Mouse (Mus musculus): Measurements from ENCODE around the gene Bud23. TPM values are rescaled to one million over a fixed set of nuclear protein-coding genes. Genes with fewer than 3 reads are reported as not detected.

The Bud23 gene
- total and polyA plus RNA-seq, 2 experiments from 2014 or later: 69.6 to 72.1 TPM

DNA sequence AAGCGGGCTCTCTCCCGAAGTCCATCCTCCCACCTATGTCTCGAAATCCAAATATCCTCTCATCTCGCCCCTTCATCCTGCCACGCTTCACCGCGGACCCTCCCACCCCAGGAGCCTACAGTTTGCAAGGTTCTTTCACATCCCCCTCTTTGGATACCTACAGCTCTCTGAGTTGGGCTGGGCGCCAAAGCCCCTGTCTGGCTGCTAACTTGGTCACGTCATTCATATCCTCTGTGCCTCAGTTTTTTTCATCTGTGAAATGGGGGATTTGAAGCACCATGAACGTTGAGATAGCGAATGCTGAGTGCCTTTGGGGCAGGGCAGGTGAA lies 13.7 kb upstream of the Bud23 start:
- no peak for DNase-seq
- WGBS: 1% methylated on average over 11 of the region's 11 CpGs
- Histone ChIP-seq H3K4me2 (ENCODE audit: low read depth) (peak overlapping the region; percentile 66), H3K9me3 (ENCODE audit: low read length) (no peaks in the 10 kb centered on the region), H3K36me3 (ENCODE audit: insufficient read depth) (peaks cover 18% of the 10 kb centered on the region), H3K27ac (ENCODE audit: low read depth, low read length) (peak overlapping the region; percentile 93; the same call in 1 of the 2 replicates), H3K4me1 (ENCODE audit: insufficient read depth) (peaks cover 5% of the 10 kb centered on the region; the same call in 1 of the 2 replicates), H3K4me3 (ENCODE audit: low read depth, low read length) (peak overlapping the region; percentile 97), H3K27me3 (ENCODE audit: insufficient read depth, low read length) (no peaks in the 10 kb centered on the region), H3K9ac (peak overlapping the region; percentile 98)
- ATAC-seq: no peak; the same call in none of the 2 replicates
- TF ChIP-seq CTCF (IDR thresholded peaks at IDR 0.05; ENCODE audit: low read depth): no peak

- H3K27me3 ChIP-seq (ENCODE audit: insufficient read depth, low read length): no peaks in the 10 kb centered on the region
- DNase-seq (peak; percentile 95), ATAC-seq (peak; percentile 89)
- peak; percentile 85 for TF ChIP-seq CTCF (IDR thresholded peaks at IDR 0.05; ENCODE audit: low read depth)
- peak within 1 kb of the TSS; percentile 93 for H3K27ac ChIP-seq (ENCODE audit: low read depth, low read length)
- H3K4me3 ChIP-seq (ENCODE audit: low read depth, low read length): peak within 1 kb of the TSS; percentile 97
- peak within 1 kb of the TSS; percentile 66 for H3K4me2 ChIP-seq (ENCODE audit: low read depth)
- no peaks in the 10 kb centered on the region for H3K9me3 ChIP-seq (ENCODE audit: low read length)
- peaks cover 23% of the 10 kb centered on the region for H3K36me3 ChIP-seq (ENCODE audit: insufficient read depth)
- peaks cover 5% of the 10 kb centered on the region; the same call in 1 of the 2 replicates for H3K4me1 ChIP-seq (ENCODE audit: insufficient read depth)
- peak within 1 kb of the TSS; percentile 98 for H3K9ac ChIP-seq
- 1% methylated on average over 64 of the region's 83 CpGs for WGBS
Measured at GRCm38 (mm10) chr5:135077564-135078481, 13.1 kb upstream of the Bud23 start, which contains the start of gene Vps37d. Vps37d (minus strand) TSS chr5:135078266.

DNA sequence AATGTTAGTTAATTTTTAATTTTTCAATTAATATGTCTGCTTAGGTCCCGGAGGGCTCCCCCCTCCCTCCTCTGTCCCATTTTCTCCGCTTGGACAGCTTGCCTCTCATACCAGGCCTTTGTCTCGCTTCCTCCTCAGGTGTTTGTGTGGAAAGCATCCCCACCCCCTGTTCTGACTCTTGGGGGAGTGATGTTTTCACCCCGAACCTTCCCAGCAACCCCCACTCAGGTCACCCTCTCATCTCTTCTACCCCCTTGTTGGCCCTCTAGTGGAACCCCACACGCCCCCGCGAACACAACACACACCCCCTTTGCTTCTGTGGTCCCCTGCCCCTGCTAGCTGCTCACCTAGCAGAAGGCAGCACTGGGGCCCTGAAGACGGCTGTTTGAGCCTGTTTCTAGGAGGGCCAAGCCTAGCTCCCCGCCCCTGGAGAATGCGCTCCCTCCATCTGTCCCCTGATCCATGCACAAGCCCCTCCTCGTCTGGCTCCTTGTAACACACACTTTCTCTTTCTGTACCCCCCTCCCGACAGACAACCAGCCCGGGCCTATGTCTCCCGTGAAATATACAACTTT lies 12.3 kb upstream of the Bud23 start:
- H3K9ac ChIP-seq: peak overlapping the region; percentile 98
- H3K9me3 ChIP-seq (ENCODE audit: low read length): no peaks in the 10 kb centered on the region
- no peaks in the 10 kb centered on the region for H3K27me3 ChIP-seq (ENCODE audit: insufficient read depth, low read length)
- ATAC-seq: peak; percentile 72
- peak overlapping the region; percentile 97 for H3K4me3 ChIP-seq (ENCODE audit: low read depth, low read length)
- H3K4me1 ChIP-seq (ENCODE audit: insufficient read depth): peaks cover 5% of the 10 kb centered on the region; the same call in 1 of the 2 replicates
- H3K4me2 ChIP-seq (ENCODE audit: low read depth): peak overlapping the region; percentile 66
- H3K27ac ChIP-seq (ENCODE audit: low read depth, low read length): peak overlapping the region; percentile 93
- no peak for TF ChIP-seq CTCF (IDR thresholded peaks at IDR 0.05; ENCODE audit: low read depth)
- WGBS: 9% methylated on average over 14 of the region's 14 CpGs
- H3K36me3 ChIP-seq (ENCODE audit: insufficient read depth): peaks cover 31% of the 10 kb centered on the region
- peak; percentile 75 for DNase-seq

DNA sequence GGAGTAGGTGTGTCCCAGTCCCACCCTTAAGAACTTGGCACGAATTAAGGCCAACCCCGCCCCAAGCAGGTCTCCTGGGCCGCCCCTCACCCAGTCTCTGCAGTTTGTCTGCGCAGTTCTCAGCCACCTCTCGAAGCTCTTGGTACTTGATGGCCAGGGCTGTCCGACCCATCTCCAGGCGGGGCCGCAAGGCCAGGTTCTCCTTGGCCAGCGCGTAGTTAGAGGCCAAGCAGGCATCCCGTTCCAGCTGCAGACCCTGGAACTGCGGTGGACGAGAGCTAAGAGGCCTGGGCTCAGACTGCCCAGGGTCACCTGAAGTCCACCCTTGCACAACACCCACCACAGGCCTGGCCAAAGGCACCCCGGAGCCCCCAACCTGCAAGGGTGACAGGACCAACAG lies 11.6 kb upstream of the Bud23 start:
- no peaks in the 10 kb centered on the region for H3K27me3 ChIP-seq (ENCODE audit: insufficient read depth, low read length)
- H3K27ac ChIP-seq (ENCODE audit: low read depth, low read length): no peak overlapping the region
- H3K9ac ChIP-seq: no peak overlapping the region

DNA sequence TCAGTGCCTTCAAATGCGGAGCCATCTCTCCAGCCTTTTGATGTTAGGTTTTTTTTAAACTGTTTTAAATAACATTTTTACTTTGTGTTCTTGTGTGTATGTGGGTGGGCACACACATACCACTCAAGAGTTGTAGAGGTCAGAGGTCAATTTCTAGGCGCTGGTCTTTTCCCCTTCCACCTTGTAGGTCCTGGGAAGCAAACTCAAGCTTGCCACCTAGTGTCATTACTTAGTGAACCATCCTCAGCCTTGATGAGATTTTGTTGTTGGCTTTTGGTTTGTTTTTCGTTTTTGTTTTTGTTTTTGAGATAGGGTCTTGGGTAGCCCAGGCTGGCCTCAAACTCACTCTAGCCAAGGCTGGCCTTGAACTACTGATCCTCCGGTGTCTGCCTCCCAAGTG lies 10.9 kb upstream of the Bud23 start:
- Histone ChIP-seq H3K27ac (ENCODE audit: low read depth, low read length) (no peak overlapping the region), H3K4me1 (ENCODE audit: insufficient read depth) (peaks cover 5% of the 10 kb centered on the region; the same call in 1 of the 2 replicates), H3K9ac (no peak overlapping the region), H3K4me2 (ENCODE audit: low read depth) (no peak overlapping the region), H3K4me3 (ENCODE audit: low read depth, low read length) (no peak overlapping the region), H3K9me3 (ENCODE audit: low read length) (no peaks in the 10 kb centered on the region), H3K36me3 (ENCODE audit: insufficient read depth) (peaks cover 39% of the 10 kb centered on the region), H3K27me3 (ENCODE audit: insufficient read depth, low read length) (no peaks in the 10 kb centered on the region)
- peak; percentile 44 for TF ChIP-seq CTCF (IDR thresholded peaks at IDR 0.05; ENCODE audit: low read depth)
- DNase-seq (no peak), ATAC-seq (no peak)
- WGBS: 69% methylated on average over 4 of the region's 4 CpGs

More for the DNA sequence above, 11.6 kb upstream of the Bud23 start:
- ATAC-seq (no peak), DNase-seq (no peak)
- no peak for TF ChIP-seq CTCF (IDR thresholded peaks at IDR 0.05; ENCODE audit: low read depth)
- WGBS: 88% methylated on average over 14 of the region's 14 CpGs
- Histone ChIP-seq H3K9me3 (ENCODE audit: low read length) (no peaks in the 10 kb centered on the region), H3K4me1 (ENCODE audit: insufficient read depth) (peaks cover 5% of the 10 kb centered on the region; the same call in 1 of the 2 replicates), H3K4me2 (ENCODE audit: low read depth) (peak overlapping the region; percentile 66), H3K4me3 (ENCODE audit: low read depth, low read length) (peak overlapping the region; percentile 97), H3K36me3 (ENCODE audit: insufficient read depth) (peaks cover 35% of the 10 kb centered on the region)

GRCm38 (mm10) chr5:135073349-135074150 lies 8.8 kb upstream of the Bud23 start:
- H3K36me3 ChIP-seq (ENCODE audit: insufficient read depth): peaks cover 39% of the 10 kb centered on the region
- ATAC-seq (no peak), DNase-seq (no peak)
- H3K27ac ChIP-seq (ENCODE audit: low read depth, low read length): no peak overlapping the region
- H3K27me3 ChIP-seq (ENCODE audit: insufficient read depth, low read length): no peaks in the 10 kb centered on the region
- no peak overlapping the region for H3K4me3 ChIP-seq (ENCODE audit: low read depth, low read length)
- H3K9ac ChIP-seq: no peak overlapping the region
- no peak overlapping the region for H3K4me2 ChIP-seq (ENCODE audit: low read depth)
- TF ChIP-seq CTCF (IDR thresholded peaks at IDR 0.05; ENCODE audit: low read depth): no peak
- no peaks in the 10 kb centered on the region for H3K9me3 ChIP-seq (ENCODE audit: low read length)
- peaks cover 5% of the 10 kb centered on the region; the same call in 1 of the 2 replicates for H3K4me1 ChIP-seq (ENCODE audit: insufficient read depth)
- 23% methylated on average over 26 of the region's 26 CpGs for WGBS
